Comparison of ENCODE assay signal across 9 mouse cellular contexts in the genomic region with DNA sequence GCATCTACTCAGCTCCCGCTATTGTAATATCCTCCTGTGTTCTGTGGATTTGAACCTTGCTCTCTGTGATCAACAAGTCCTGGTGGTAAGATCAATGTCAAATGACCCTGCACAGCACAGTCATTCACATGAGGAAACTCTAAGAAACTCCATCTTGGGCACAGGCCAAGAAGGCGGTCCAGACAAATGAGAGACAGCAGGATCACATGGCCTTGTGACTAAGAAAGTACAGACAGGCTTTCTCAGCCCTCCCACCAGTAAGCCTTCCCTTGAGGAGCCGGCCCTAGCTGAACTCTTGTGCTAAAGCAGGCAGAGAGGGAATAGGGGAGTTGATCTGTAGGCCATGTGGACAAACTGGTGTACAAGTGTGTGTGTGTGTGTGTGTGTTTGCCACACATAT. TPM values are rescaled to one million over a fixed set of nuclear protein-coding genes. Genes with fewer than 3 reads are reported as not detected.
DNase-seq lines count a peak whose midpoint lies in the region; ATAC-seq lines count a peak whose summit lies in the region.
"Had no signal": no experiment of that assay in that cellular context is flagged by ENCODE, and none has a peak within 500 bp of the region (broad histone marks: within the 10 kb centered on the region; RNA-seq: fewer than 3 reads in every experiment).

No protein-coding gene starts in this region.

- ATAC-seq in kidney, embryonic 16.5 days (ENCODE audit: low FRiP score, low TSS enrichment) = peak; percentile 44; the same call in 1 of the 2 replicates
- ATAC-seq in stomach, embryonic 15.5 days (ENCODE audit: insufficient read depth, low FRiP score, low read depth) = peak; percentile 63; the same call in 1 of the 2 replicates
- ATAC-seq in midbrain, embryonic 13.5 days = no peak

- WGBS in kidney, embryonic 16.5 days = 57% methylated on average over 3 of the region's 3 CpGs
- 66% methylated on average over 3 of the region's 3 CpGs for WGBS in stomach, embryonic 15.5 days
- 77% methylated on average over 3 of the region's 3 CpGs for WGBS in midbrain, embryonic 13.5 days

- H3K36me3 ChIP-seq in kidney, embryonic 16.5 days (ENCODE audit: insufficient read depth, low read length) = no peaks in the 10 kb centered on the region
- no peaks in the 10 kb centered on the region for H3K36me3 ChIP-seq in stomach, embryonic 15.5 days
- H3K36me3 ChIP-seq in midbrain, embryonic 13.5 days = no peaks in the 10 kb centered on the region
- H3K36me3 ChIP-seq: midbrain, embryonic 12.5 days had no signal

- peak; percentile 29 for DNase-seq in retina, postnatal 1 day
- no peak for DNase-seq in retina, embryonic 14.5 days (ENCODE audit: low spot score)
- peak; percentile 35 for DNase-seq in gastrocnemius, adult 18-20 months (ENCODE audit: low spot score)
- no peak for DNase-seq in spleen, postnatal 10 days (ENCODE audit: low spot score in 2 of 2)
- no peak for DNase-seq in layer of hippocampus, postnatal 14 days (ENCODE audit: low spot score in 2 of 2)

- no peak overlapping the region for H3K4me3 ChIP-seq in kidney, embryonic 16.5 days (ENCODE audit: low read length)
- no peak overlapping the region for H3K4me3 ChIP-seq in stomach, embryonic 15.5 days (replicated peaks)
- no peak overlapping the region for H3K4me3 ChIP-seq in midbrain, embryonic 13.5 days (replicated peaks)
- H3K4me3 ChIP-seq: midbrain, embryonic 12.5 days had no signal

- H3K4me2 ChIP-seq in kidney, embryonic 16.5 days (replicated peaks; ENCODE audit: low read depth, low read length) = no peak overlapping the region
- no peak overlapping the region for H3K4me2 ChIP-seq in stomach, embryonic 15.5 days
- no peak overlapping the region for H3K4me2 ChIP-seq in midbrain, embryonic 13.5 days (replicated peaks)
- H3K4me2 ChIP-seq: midbrain, embryonic 12.5 days had no signal

- H3K27ac ChIP-seq in kidney, embryonic 16.5 days (ENCODE audit: low read length) = no peak overlapping the region
- no peak overlapping the region for H3K27ac ChIP-seq in stomach, embryonic 15.5 days
- no peak overlapping the region for H3K27ac ChIP-seq in midbrain, embryonic 13.5 days
- H3K27ac ChIP-seq: midbrain, embryonic 12.5 days had no signal

- H3K9ac ChIP-seq in kidney, embryonic 16.5 days (replicated peaks; ENCODE audit: low read length) = no peak overlapping the region
- H3K9ac ChIP-seq in stomach, embryonic 15.5 days = no peak overlapping the region
- H3K9ac ChIP-seq in midbrain, embryonic 13.5 days (replicated peaks) = no peak overlapping the region
- H3K9ac ChIP-seq: midbrain, embryonic 12.5 days had no signal

- H3K4me1 ChIP-seq in kidney, embryonic 16.5 days (ENCODE audit: insufficient read depth, low read length) = peaks cover 14% of the 10 kb centered on the region
- H3K4me1 ChIP-seq in stomach, embryonic 15.5 days = 0 out of 2 replicates have a peak, but pooled peaks cover 6% of the 10 kb centered on the region
- H3K4me1 ChIP-seq in midbrain, embryonic 13.5 days (replicated peaks) = peaks cover 7% of the 10 kb centered on the region

- peaks cover 6% of the 10 kb centered on the region; the same call in 1 of the 2 replicates for H3K9me3 ChIP-seq in kidney, embryonic 16.5 days (ENCODE audit: low read length)
- 0 out of 2 replicates have a peak, but pooled peaks cover 4% of the 10 kb centered on the region for H3K9me3 ChIP-seq in stomach, embryonic 15.5 days
- H3K9me3 ChIP-seq in midbrain, embryonic 13.5 days = no peaks in the 10 kb centered on the region
- H3K9me3 ChIP-seq: midbrain, embryonic 12.5 days had no signal

- no peaks in the 10 kb centered on the region for H3K27me3 ChIP-seq in kidney, embryonic 16.5 days (ENCODE audit: insufficient read depth, low read length)
- no peaks in the 10 kb centered on the region for H3K27me3 ChIP-seq in stomach, embryonic 15.5 days (replicated peaks)
- H3K27me3 ChIP-seq in midbrain, embryonic 13.5 days = no peaks in the 10 kb centered on the region

RNA-seq across cellular contexts. Expression of a gene that starts 49.4 kb away (rescaled TPM):
- total RNA-seq in gastrocnemius, adult 18-20 months (2021) = 10 to 100 TPM; 24.8 to 24.9 TPM
- 17.3 and 19.9 TPM in 2 replicates for polyA plus RNA-seq in kidney, embryonic 16.5 days (2015; fragmentation: Nextera tagmentation; extraction: Ambion mirVana)
- 12.4 and 13.3 TPM in 2 replicates for polyA plus RNA-seq in stomach, embryonic 15.5 days (2015; fragmentation: Nextera tagmentation; extraction: Ambion mirVana)
- polyA plus RNA-seq in midbrain, embryonic 13.5 days (2015; fragmentation: Nextera tagmentation; extraction: Ambion mirVana) = 9.2 and 10.6 TPM in 2 replicates
- 10 to 100 TPM; 27.7 TPM for total RNA-seq in layer of hippocampus, postnatal 14 days (2021)

Comparison
In these comparisons a context has a peak if more than half of its experiments do, and no peak if none do; other contexts are left out.
1. DNase-seq: peak in retina, postnatal 1 day (single experiment) and gastrocnemius, adult 18-20 months (single experiment); none in retina, embryonic 14.5 days (single experiment), spleen, postnatal 10 days (0 of 2) and layer of hippocampus, postnatal 14 days (0 of 2).